8 mouse cellular contexts compared by ENCODE assay signal in the genomic region with DNA sequence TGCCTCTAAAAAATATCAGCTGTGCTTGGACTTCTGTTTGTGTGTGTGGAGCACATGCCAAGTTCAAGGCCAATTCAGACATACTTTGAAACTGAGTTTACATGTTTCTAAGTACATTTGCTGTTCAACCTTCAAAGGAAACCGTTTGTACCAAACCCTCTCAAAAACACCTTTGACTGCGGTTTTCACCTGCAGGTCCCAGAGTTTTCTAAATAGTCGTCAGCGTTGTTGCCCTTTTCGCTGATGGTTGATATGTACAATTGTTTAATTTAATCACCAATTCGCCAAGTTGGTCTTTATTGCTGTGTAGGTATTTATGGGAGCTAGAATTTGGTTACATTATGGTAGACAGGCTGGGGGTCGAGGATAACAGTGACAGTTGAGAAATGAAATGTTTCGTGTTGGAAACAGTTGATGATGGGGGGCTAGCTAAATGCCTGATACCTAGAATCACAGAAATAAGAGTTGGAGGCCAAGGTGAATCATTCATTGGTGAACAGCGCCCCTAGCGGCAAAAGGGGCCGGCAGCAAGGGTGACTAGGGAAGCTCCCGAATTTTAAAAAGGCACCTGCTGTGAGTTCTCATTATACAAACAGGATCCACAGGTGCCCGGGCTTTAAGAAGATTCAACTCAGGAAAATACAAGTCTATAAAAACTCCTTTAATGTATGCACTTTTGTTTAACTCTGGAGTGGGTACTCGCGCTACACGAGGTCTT. TPM values are rescaled to one million over a fixed set of nuclear protein-coding genes. Genes with fewer than 3 reads are reported as not detected.
DNase-seq lines count a peak whose midpoint lies in the region; ATAC-seq and TF ChIP-seq lines count a peak whose summit lies in the region.

No protein-coding gene starts in this region.

- no peak overlapping the region for H3K4me3 ChIP-seq in bone marrow macrophage, adult 2 months (ENCODE audit: insufficient read depth, low read length)
- H3K4me3 ChIP-seq in embryonic facial prominence, embryonic 11.5 days (ENCODE audit: low read depth, low read length), result peak overlapping the region; percentile 59

- no peak overlapping the region for H3K9ac ChIP-seq in embryonic facial prominence, embryonic 11.5 days (replicated peaks; ENCODE audit: low read length)

- no peaks in the 10 kb centered on the region for H3K4me1 ChIP-seq in bone marrow macrophage, adult 2 months (ENCODE audit: control insufficient read depth, insufficient read depth, low read length)
- H3K4me1 ChIP-seq in embryonic facial prominence, embryonic 11.5 days (ENCODE audit: control insufficient read depth, insufficient read depth, low read length), result no peaks in the 10 kb centered on the region

- H3K27me3 ChIP-seq in embryonic facial prominence, embryonic 11.5 days (ENCODE audit: control insufficient read depth, insufficient read depth, low read length), result peaks cover 2% of the 10 kb centered on the region; the same call in 1 of the 2 replicates

- intact Hi-C loops in left cerebral cortex, postnatal 25 days (cut with DNase I), result loop anchor here (1.0 to 2.0 kb wide), 3 partner anchors 126 to 367 kb away; no protein-coding TSS in a partner anchor

- no peak for ATAC-seq in embryonic facial prominence, embryonic 11.5 days (replicated peaks; ENCODE audit: insufficient number of reproducible peaks, low FRiP score, low TSS enrichment, low read depth)
- ATAC-seq in megakaryocyte-erythroid progenitor cell, adult 5-6 weeks (replicated peaks; ENCODE audit: low FRiP score, low TSS enrichment, poor library complexity, severe bottlenecking), result peak; percentile 73
- no peak for ATAC-seq in activated CD4-positive, CD25-positive, alpha-beta regulatory T cell, adult 4 months

- no peak overlapping the region for H3K27ac ChIP-seq in bone marrow macrophage, adult 2 months (ENCODE audit: insufficient read depth, low read depth, low read length)
- H3K27ac ChIP-seq in embryonic facial prominence, embryonic 11.5 days (replicated peaks; ENCODE audit: low read depth, low read length), result no peak overlapping the region

- no peaks in the 10 kb centered on the region for H3K36me3 ChIP-seq in embryonic facial prominence, embryonic 11.5 days (replicated peaks; ENCODE audit: control insufficient read depth, insufficient read depth, low read depth, low read length)

- TF ChIP-seq POLR2A in bone marrow macrophage, adult 2 months (IDR thresholded peaks at IDR 0.05; ENCODE audit: borderline replicate concordance, low read depth, low read length), result no peak

- peak; percentile 71 for TF ChIP-seq CTCF in bone marrow macrophage, adult 2 months (IDR thresholded peaks at IDR 0.05; ENCODE audit: low read depth, low read length)

- H3K9me3 ChIP-seq in embryonic facial prominence, embryonic 11.5 days (replicated peaks; ENCODE audit: control insufficient read depth, low read length), result no peaks in the 10 kb centered on the region

- peak; percentile 91 for DNase-seq in embryonic facial prominence, embryonic 11.5 days (ENCODE audit: low spot score)
- DNase-seq in heart, adult 11 months, result peak; percentile 89
- DNase-seq in kidney, adult 11 months, result peak; percentile 42
- peak; percentile 84 to 88 for DNase-seq in left cerebral cortex, postnatal 25 days (ENCODE audit: low spot score in 2 of 2)
- peak; percentile 81 for DNase-seq in right cerebral cortex, postnatal 25 days

- 28% methylated on average over 16 of the region's 16 CpGs for WGBS in embryonic facial prominence, embryonic 11.5 days

- H3K4me2 ChIP-seq in embryonic facial prominence, embryonic 11.5 days (ENCODE audit: low read depth, low read length), result peak overlapping the region; percentile 97; the same call in 1 of the 2 replicates

RNA-seq across cellular contexts. Expression of a gene that starts 8.3 kb away (rescaled TPM):
- polyA plus RNA-seq in bone marrow macrophage, adult 2 months (2012; ENCODE audit: insufficient read depth, insufficient read length, missing spikeins), result 0.43 TPM in 1 of 2 replicates, not detected in the other
- polyA plus RNA-seq in embryonic facial prominence, embryonic 11.5 days (2014; fragmentation: Nextera tagmentation; extraction: Ambion mirVana), result 3.6 and 4.8 TPM in 2 replicates
- total RNA-seq in left cerebral cortex, postnatal 25 days (2021), result 1 to 10 TPM; 3.8 to 6.0 TPM
- total RNA-seq in megakaryocyte-erythroid progenitor cell, adult 5-6 weeks (2014; fragmentation: Nextera tagmentation), result 0.72 TPM in 1 of 2 replicates, not detected in the other
- total RNA-seq in megakaryocyte-erythroid progenitor cell, adult 5-6 weeks (2017), result 0.19 TPM in 1 of 2 replicates, not detected in the other
- 1 to 10 TPM; 1.3 to 1.7 TPM for polyA plus RNA-seq in activated CD4-positive, CD25-positive, alpha-beta regulatory T cell, adult 4 months (2017; shearing (Covaris generic))
